Mouse (Mus musculus) cerebellum, postnatal 4 days (tissue): ENCODE data around the gene Tspan12.

ENCODE experiments used
- DNase-seq, 2 experiments: peaks; one replicate each; pipeline ENCODE4 v3.0.0; 2022; ENCODE audit warnings: low spot score in 2 of 2, mixed read lengths in 1 of 2

The Tspan12 gene

GRCm38 (mm10) chr6:21774213-21774916 lies 78.0 kb downstream of the Tspan12 start:
- no peak for DNase-seq

- no peak for DNase-seq
Measured at GRCm38 (mm10) chr6:21769447-21769809, 82.9 kb downstream of the Tspan12 start.

GRCm38 (mm10) chr6:21768745-21769446 lies 83.4 kb downstream of the Tspan12 start:
- DNase-seq = no peak

- no peak for DNase-seq
Measured at GRCm38 (mm10) chr6:21767787-21768221, 84.5 kb downstream of the Tspan12 start.

GRCm38 (mm10) chr6:21747536-21747935 lies 104.8 kb downstream of the Tspan12 start:
- DNase-seq = no peak

GRCm38 (mm10) chr6:21744615-21745266 lies 107.6 kb downstream of the Tspan12 start:
- DNase-seq = no peak

- DNase-seq = no peak
Measured at GRCm38 (mm10) chr6:21740606-21741005, 111.7 kb downstream of the Tspan12 start.

GRCm38 (mm10) chr6:21722238-21722637 lies 130.1 kb downstream of the Tspan12 start:
- DNase-seq = no peak
